Mouse (Mus musculus) testis, adult 2 months (tissue): Measurements from ENCODE around the gene Dclk2. TPM values are rescaled to one million over a fixed set of nuclear protein-coding genes. Genes with fewer than 3 reads are reported as not detected.

Experiments used
- H3K27ac ChIP-seq: fragments of 200-500 bp; 2 replicates; pipeline ENCODE4 v1.5.1; 2012; ENCODE audit warnings: low read depth, low read length; ENCODE audit not compliant: control insufficient read depth, insufficient read depth
- H3K27me3 ChIP-seq: fragments of 200-500 bp; 2 replicates; pipeline ENCODE4 v1.6.1; 2012; ENCODE audit warnings: mild to moderate bottlenecking, low read length, moderate library complexity; ENCODE audit not compliant: control insufficient read depth, insufficient read depth
- H3K36me3 ChIP-seq: fragments of 200-500 bp; 2 replicates; pipeline ENCODE4 v1.6.1; 2012; ENCODE audit warnings: mild to moderate bottlenecking, low read length; ENCODE audit not compliant: control insufficient read depth, insufficient read depth
- H3K4me1 ChIP-seq: fragments of 200-500 bp; 2 replicates; pipeline ENCODE4 v1.6.1; 2012; ENCODE audit warnings: low read length; ENCODE audit not compliant: control insufficient read depth, insufficient read depth
- H3K4me3 ChIP-seq: fragments of 200-500 bp; 2 replicates; pipeline ENCODE4 v1.5.1; 2012; ENCODE audit warnings: low read depth, mild to moderate bottlenecking, low read length, moderate library complexity, mixed read lengths; ENCODE audit not compliant: control insufficient read depth
- CTCF ChIP-seq: fragments of 200-500 bp; IDR thresholded peaks from 2 replicates; pipeline ENCODE4 v1.5.1; 2012; ENCODE audit warnings: low read depth, mild to moderate bottlenecking, inconsistent platforms, low read length, moderate library complexity; ENCODE audit not compliant: control insufficient read depth, insufficient read depth, insufficient replicate concordance
- POLR2A ChIP-seq: fragments of 200-500 bp; IDR thresholded peaks from 2 replicates; pipeline ENCODE4 v1.6.1; 2012; ENCODE audit warnings: low read depth, mild to moderate bottlenecking, inconsistent platforms, low read length, moderate library complexity; ENCODE audit not compliant: control insufficient read depth
- polyA plus RNA-seq: library from polyadenylated mRNA; depleted of rRNA; stranded (reverse); fragments of >200 nt; gene quantifications from 2 replicates; pipeline ENCODE4 v1.2.3, GENCODE M21; 2012

Gene Dclk2
- polyA plus RNA-seq, 1 experiment, result 1.3 TPM

DNA sequence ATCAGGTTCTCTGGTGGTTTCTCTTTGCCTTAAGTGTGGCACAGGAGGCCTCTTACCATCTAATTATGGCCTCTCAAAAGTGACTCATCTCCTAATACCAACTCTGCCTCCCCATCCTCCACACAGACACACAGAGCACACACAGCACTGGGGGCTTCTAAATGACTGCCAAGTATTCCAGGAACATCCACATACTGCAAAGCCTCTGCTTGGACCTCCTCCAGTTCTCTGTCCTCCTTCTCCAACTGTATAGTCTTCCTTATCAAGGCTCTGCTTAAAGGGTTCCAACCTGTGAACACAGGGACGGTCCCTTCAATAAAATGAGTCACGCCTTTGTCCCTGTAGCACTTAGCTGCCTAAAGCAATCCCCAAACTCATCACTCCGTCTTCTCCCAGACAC lies 51.9 kb downstream of the Dclk2 start:
- H3K4me1 ChIP-seq, result no peaks in the 10 kb centered on the region
- H3K27ac ChIP-seq, result no peak overlapping the region
- H3K4me3 ChIP-seq, result no peak overlapping the region
- no peaks in the 10 kb centered on the region for H3K36me3 ChIP-seq
- TF ChIP-seq CTCF (no peak), POLR2A (no peak)
- H3K27me3 ChIP-seq, result no peaks in the 10 kb centered on the region

GRCm38 (mm10) chr3:86863327-86864008 lies 57.2 kb downstream of the Dclk2 start:
- TF ChIP-seq POLR2A, result no peak
- TF ChIP-seq CTCF, result no peak
- Histone ChIP-seq H3K4me1 (peaks cover 2% of the 10 kb centered on the region; the same call in 1 of the 2 replicates), H3K4me3 (no peak overlapping the region)

GRCm38 (mm10) chr3:86862939-86863311 lies 57.7 kb downstream of the Dclk2 start:
- Histone ChIP-seq H3K4me3 (no peak overlapping the region), H3K27ac (no peak overlapping the region), H3K27me3 (no peaks in the 10 kb centered on the region), H3K4me1 (peaks cover 2% of the 10 kb centered on the region; the same call in 1 of the 2 replicates), H3K36me3 (no peaks in the 10 kb centered on the region)
- no peak for TF ChIP-seq POLR2A
- no peak for TF ChIP-seq CTCF

More at GRCm38 (mm10) chr3:86863327-86864008, 57.2 kb downstream of the Dclk2 start:
- no peak overlapping the region for H3K27ac ChIP-seq
- H3K27me3 ChIP-seq, result no peaks in the 10 kb centered on the region
- H3K36me3 ChIP-seq, result no peaks in the 10 kb centered on the region

DNA sequence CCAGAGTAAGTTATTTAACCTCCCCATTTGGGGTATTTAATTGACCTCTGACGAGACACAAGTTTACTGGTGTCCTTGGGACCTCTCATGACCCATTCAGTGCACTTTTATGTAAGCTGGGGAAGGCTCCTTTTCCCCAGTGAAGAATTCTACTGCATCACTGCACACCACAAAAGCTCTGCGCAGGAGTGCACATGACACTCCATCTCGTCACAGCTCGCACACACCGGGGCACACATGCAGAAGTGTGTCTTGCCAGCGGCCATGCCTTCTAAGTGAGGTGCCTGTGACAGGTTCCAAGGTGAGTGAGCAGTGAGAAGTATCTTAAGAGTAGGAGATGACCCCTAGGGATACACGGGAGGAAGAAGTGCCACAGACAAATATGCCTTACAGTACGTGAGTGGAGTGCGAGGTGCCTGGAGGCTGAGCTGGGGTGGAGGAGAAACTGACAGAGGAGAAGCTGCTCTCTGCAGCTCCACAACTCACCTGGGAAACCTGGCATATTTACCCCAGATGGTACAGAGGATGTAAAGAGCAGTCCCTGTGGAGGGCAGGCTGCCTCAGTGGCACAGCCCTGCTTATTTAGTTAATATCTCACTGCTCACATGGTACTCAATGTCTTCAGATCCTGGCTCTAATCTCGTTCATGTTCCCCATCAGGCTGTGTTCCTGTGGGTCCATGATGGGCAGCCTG lies 58.3 kb downstream of the Dclk2 start:
- Histone ChIP-seq H3K27ac (no peak overlapping the region), H3K36me3 (no peaks in the 10 kb centered on the region), H3K4me1 (peaks cover 2% of the 10 kb centered on the region; the same call in 1 of the 2 replicates), H3K27me3 (no peaks in the 10 kb centered on the region), H3K4me3 (no peak overlapping the region)
- no peak for TF ChIP-seq CTCF

DNA sequence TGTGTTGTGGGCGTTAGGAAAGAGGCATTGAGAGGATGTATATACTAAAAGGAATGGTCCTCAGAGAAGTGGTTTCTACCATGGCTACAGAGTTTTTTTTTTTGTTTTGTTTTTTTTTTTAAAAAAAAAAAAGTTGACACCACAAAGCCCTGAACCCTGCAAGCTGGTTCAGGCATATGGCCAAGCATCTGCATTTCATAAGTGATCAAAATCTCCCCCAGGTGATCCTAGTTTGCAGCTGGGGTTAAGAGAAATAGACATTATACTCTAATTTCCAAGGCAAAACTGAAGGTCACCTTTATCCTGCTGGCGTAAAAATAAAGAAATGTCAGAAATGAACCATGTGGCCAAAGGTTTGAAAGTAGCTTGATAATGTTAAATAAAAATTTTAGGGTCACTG lies 60.9 kb downstream of the Dclk2 start:
- TF ChIP-seq POLR2A (no peak), CTCF (no peak)
- peaks cover 2% of the 10 kb centered on the region; the same call in 1 of the 2 replicates for H3K4me1 ChIP-seq
- no peaks in the 10 kb centered on the region for H3K36me3 ChIP-seq
- no peak overlapping the region for H3K4me3 ChIP-seq
- no peak overlapping the region for H3K27ac ChIP-seq
- no peaks in the 10 kb centered on the region for H3K27me3 ChIP-seq

GRCm38 (mm10) chr3:86858699-86859098 lies 62.0 kb downstream of the Dclk2 start:
- peaks cover 2% of the 10 kb centered on the region; the same call in 1 of the 2 replicates for H3K4me1 ChIP-seq
- no peak overlapping the region for H3K4me3 ChIP-seq
- H3K27ac ChIP-seq, result no peak overlapping the region
- no peaks in the 10 kb centered on the region for H3K36me3 ChIP-seq
- TF ChIP-seq POLR2A, result no peak
- TF ChIP-seq CTCF, result no peak
- no peaks in the 10 kb centered on the region for H3K27me3 ChIP-seq

DNA sequence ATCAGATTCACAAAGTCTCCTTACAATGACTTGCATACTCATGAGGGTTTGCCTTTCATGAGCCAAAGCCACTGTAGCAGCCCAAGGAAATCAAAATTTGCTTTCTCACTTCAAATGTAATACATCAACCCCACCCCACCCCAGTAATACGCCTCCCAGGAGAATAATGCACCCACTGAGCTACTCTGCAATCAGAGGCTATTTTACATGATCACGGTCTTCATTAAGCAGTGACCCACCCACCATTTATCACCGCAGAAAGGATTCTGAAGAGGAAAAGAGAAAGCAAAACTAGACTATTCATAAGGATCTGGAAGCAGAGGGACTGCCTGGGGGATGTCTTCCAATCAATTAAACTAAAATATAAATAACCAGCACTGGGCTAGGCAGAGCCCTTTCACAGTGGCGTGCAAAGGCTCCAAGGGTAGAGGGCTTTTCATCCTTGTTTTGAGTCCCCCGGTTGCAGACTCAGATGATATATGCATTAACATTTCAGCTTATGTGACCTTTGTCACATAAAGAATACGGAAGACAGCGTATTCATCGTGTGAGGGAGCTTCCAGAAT lies 62.7 kb downstream of the Dclk2 start:
- no peaks in the 10 kb centered on the region for H3K4me1 ChIP-seq

More for the DNA sequence above, 62.7 kb downstream of the Dclk2 start:
- Histone ChIP-seq H3K27me3 (no peaks in the 10 kb centered on the region), H3K36me3 (no peaks in the 10 kb centered on the region), H3K4me3 (no peak overlapping the region), H3K27ac (no peak overlapping the region)
- no peak for TF ChIP-seq POLR2A
- no peak for TF ChIP-seq CTCF
